Mouse (Mus musculus) c-Kit-positive CD71-positive TER-119-negative erythroid progenitor cells, embryonic 14.5 days (primary cell): ENCODE measurements at regions not wholly inside any gene's neighbourhood (a gene's known extent, or its start where the extent isn't known, plus 50 kb on each side); places are given as distances from the start of the nearest gene placed in this dataset.

ENCODE experiments used
- DNase-seq: peaks from one replicate; pipeline ENCODE4 v3.0.0-alpha.2; 2013; ENCODE audit warnings: low read depth

DNA sequence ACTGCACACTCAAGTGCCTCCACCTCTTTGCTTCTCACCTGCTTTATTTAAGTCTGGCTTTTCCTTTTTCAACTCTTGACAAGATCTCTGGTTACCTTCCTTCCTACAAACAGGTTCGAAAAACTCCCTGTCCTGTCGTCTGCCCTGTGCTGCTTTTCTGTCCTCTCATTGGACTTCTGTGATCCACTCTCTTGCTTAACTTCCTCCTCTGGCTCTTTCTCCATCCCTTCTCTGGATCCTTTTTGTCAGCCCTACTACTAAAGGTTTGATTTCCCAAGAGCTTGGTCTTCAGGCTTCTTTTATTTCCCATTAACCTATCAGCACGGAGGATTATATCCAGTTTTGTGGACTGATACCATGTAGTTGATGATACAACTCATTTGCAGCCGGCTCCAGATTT is 149.8 kb downstream of the Satb1 start:
- no peak for DNase-seq

DNA sequence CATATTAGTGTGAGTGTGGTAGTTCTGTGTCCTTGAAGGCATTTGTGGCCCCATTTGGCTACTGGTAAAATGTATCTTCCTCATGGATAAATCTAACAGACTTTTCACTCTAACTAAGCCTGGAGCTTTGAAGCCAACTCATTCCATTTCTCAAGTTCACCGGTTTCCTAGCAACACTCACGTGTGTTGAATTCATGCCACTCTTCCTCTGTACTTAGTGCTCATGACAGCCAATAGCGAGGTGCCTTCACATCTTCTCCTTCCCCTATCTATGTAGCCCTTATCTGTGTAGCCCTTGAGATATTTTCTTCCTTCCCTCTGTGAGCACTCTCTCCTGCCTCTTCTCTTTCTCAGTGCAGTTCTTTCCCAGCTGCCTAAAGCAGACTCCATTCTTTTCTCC is 150.7 kb downstream of the Satb1 start:
- no peak for DNase-seq

DNA sequence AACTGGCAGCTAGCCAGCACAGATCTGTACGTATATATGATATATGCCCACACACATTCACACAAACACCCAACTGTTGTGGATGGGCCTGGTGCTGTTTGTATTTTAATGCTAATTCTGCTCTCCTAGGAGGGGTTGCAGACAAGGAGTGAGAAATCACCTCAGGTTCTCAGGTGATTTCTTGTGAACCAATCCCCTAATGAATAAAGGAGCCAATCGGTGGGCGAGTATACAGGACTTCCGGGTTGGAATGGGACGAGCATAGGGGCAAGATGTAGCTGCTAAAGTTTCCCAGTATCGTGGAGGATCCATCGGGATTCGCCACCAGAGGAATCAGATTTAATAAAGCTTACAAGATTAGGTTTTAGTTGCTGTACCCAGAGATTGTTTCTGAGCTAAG is 155.6 kb downstream of the Satb1 start:
- no peak for DNase-seq

GRCm38 (mm10) chr17:51658408-51658807 is 174.7 kb downstream of the Satb1 start:
- DNase-seq: no peak

DNA sequence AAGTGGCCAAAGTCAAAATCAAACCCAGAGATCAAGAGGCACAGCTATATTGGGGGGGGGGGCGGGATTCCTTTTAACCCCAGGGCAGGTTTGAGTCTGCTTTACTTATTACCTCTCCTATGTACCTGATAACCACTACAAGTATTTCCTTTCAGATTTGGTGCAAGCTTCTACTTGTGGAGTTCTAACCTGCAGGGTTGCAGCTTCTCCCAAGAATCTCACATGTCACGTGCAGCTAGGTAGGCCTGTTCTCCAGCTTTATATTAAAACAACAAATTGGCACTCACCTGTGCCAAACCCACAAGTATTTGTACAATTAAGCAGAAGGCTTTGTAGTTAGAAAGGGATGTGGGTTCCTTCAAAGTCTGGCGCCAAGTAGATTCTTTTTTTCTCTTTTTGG is 179.2 kb downstream of the Satb1 start:
- DNase-seq: no peak

DNA sequence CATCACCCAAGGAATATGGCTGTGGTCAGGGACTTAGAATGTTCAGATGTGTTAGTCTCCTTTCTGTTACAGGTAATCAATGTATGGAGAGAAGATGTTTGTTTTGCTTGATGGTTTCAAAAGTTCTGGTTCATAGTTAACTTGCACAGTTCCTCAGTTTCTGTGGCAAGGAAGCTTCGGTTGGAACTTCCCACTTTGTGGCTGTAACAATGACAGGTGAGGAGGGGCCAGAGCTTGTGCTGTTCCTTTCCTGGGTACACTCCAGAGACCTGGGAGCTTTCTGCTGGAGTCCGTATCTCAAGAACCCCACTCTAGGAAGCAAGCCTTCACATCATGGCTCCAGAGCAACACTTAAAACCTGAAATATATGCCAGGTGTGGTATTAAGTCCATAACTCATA is 181.2 kb downstream of the Satb1 start:
- no peak for DNase-seq

GRCm38 (mm10) chr17:51649213-51649815 is 183.8 kb downstream of the Satb1 start:
- no peak for DNase-seq

DNA sequence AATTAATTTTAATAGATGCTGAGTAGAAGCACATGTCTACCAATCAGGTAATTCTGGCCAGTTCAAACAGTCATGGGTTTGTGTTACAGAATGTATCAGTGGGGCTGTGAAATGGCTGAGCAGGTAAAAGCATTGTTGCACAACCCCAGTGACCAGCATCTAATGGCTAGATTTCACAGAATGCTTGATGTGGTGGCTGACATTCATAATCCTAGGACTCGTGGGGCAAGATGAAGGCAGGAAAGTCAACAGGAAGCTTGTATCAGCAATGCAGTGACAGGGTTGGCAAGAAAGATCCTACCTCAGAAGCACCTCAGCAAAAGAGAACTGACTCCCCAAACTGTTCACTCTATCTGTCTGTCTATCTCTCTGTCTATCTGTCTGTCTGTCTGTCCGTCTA is 186.7 kb downstream of the Satb1 start:
- DNase-seq: no peak

DNA sequence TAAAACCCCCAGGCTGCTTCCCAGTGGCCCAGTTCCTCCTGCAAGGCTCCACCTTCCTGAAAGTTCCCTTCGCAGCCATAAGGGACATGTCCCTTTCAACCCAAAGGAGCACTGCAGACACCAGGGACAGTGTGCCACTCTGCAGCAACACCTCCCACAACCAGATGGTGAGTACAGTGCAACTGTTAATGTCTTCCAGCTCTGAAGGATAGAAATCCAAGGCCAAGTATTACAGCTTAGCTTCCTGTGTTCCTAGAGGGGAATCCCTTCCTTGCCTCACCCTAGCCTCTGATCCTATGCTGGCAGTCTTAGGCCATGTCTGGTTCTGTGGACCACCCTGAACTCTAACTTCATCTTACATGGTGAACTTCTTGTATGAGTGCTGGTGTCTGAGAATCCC is 187.2 kb downstream of the Satb1 start:
- DNase-seq: no peak

DNA sequence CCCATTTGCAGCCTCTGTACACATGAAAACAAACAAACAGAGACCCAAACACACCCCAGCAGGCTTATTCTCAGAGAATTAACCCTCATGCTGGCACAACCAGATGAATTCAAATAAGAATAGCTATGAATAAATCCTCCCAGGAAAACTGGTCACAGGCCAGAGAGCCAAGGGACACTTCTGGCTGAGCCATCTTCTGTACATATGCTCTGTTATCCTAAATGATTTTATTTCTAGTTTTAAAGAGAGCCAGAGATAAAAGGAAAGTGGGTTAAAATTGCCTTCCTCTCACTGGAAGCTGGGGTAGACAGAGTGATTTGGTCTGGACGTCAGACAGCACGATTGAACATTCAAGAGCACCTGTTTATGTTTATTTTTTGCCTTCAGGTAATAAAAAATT is 190.4 kb downstream of the Satb1 start:
- no peak for DNase-seq

DNA sequence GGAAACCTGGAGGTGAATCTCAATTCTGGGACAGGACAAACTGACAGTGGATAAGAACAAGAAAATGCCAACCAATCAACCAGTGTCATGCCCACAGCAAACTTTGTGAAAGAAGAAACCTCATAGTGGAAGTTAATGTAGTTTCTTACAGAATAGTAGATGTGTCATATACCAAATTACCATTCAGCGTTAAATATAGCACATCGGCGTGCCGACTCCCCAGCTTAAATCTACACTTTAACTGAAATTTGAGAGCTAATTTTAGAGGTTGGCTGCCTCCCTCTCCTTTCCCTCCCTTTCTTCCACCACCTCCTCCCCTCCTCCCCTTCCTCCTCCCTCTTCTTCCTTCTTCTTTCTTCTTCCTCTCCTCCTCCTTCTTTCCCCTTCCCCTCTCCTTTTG is 197.2 kb downstream of the Satb1 start:
- DNase-seq: no peak

GRCm38 (mm10) chr17:51631574-51631973 is 201.5 kb downstream of the Satb1 start:
- DNase-seq: no peak

GRCm38 (mm10) chr17:51620528-51620927 is 212.6 kb downstream of the Satb1 start:
- no peak for DNase-seq

GRCm38 (mm10) chr17:51585263-51585662 is 247.8 kb downstream of the Satb1 start:
- DNase-seq: no peak

GRCm38 (mm10) chr17:51583984-51584880 is 248.9 kb downstream of the Satb1 start:
- no peak for DNase-seq

GRCm38 (mm10) chr17:51583277-51583676 is 249.8 kb downstream of the Satb1 start:
- DNase-seq: no peak

DNA sequence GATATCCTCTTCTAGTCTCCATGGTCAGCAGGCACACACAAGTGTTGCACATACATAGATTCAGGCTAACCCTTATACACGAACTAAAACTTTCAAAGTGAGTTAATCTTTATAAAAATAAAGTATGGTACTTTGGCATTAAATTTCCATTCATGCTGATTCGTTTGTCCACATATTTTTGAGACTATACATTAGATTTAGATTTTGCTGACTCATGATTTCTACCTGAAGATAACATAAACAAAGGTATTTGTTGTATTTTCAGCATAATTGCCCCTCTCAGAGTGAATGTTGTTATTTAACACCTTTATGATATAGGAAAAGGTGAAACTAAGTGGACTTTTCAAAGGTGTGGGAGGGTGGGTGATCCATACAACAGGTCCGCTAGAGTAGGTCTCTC is 277.2 kb downstream of the Satb1 start:
- DNase-seq: no peak

DNA sequence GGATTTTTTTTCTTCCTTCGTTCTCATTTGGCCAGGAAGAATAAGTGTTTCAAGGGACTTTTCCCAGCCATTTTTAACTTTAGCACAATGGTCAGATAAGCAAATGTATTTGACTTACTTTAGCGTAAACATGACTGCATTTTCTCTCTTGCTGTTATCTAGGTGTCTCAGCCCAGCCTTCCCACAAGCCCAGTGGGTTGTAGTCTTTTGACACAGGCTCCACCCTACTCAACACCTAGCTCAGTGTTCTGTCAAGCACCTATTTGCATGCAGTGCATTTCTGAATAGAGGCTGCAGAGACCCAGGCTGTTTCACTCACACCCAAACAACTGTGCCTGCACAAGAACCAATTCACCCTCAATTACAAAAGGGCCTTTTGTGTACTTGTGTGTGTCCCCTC is 278.6 kb downstream of the Satb1 start:
- no peak for DNase-seq

DNA sequence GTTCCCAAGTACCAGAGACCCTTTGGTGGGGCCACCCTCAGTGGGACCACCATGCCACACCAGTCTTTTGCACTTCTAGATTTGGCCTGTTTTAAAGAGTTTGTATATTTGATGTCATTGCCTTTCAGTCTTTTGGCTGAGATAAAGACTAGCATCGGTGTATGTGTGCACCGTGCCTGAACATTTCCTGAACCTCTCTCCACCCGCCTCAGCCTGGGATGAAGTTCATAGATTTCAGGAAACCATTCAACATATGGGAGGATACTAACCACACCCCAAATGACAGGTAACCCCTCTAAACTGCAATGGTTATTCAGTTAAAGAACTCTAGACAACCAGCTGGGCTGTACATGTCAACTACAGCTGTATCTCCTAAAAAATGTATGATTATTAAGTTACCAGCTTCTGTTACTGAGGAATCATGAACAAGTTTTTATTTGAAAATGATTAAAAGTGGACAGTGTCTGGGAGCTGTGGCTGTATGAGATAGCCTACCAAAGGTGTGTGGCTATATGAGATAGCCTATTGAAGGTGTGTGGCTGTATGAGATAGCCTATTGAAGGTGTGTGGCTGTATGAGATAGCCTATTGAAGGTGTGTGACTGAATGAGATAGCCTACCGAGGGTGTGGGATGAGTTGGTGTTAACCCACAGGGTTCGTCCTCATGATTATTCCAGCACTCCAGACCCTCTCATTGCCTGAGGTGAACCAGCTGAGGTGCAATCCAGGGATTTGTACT is 280.6 kb downstream of the Satb1 start:
- DNase-seq: no peak

DNA sequence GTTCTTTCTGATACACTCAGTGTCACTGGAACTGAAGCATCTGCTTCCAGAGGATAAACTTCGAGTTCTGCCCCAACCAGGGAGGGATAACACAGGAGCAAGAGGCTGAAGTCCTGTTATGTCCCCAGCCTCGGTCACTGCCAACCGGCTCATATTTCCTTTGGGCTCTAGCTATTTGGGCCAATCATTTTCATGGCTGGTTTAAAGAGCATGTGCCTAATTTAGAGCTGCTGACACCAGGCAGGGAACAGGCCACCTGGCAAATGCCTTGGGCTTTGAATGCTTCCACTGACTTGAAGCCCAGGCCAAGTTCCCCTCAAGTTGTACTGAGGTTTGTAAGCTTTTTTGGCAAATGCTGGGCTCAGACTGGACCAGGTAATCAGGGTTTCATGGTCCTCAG is 286.1 kb downstream of the Satb1 start:
- no peak for DNase-seq

DNA sequence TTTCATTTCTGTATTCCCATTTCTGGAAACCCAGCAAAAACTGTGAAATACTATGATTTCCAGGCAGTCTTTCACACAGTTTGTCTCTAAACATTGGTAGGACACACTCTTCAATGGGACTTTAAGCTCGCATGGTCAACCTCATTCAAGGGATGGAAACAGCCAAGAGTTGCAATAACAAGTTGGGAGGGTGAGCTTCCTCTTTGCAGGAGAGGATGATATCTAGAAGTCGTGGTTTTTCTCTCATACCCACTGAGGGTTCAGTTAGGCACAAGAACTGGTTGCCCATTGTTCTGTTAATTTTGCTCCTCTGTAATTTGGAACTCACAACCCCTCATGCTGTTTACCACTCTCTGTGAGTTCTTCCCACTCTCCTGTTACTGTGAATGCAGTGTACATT is 290.5 kb downstream of the Satb1 start:
- no peak for DNase-seq

DNA sequence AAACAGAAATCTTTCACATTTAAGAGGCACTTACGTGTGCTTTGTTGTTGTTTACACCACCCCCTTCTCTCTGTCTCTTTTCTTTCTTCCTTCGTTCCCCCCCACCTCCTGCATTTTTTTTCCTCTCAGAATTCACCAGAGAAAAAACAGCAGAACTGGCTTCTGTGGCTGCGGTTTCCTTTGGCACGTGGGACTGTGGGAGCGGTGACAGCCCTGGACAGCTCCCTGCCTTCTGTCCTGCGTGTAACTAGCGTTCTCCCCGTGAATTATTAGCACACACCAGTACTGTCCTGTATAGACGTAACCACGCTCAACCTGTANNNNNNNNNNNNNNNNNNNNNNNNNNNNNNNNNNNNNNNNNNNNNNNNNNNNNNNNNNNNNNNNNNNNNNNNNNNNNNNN is 298.4 kb downstream of the Satb1 start:
- DNase-seq: no peak

- DNase-seq: no peak
These were observed 298.8 kb downstream of the Satb1 start for GRCm38 (mm10) chr17:51534270-51534669.
